Mouse (Mus musculus) thymus, adult 18-20 months (tissue): Measurements from ENCODE around the gene Cd109.
A peak's percentile ranks its signal among the peaks of the same experiment; 100 is the strongest.

Experiments used
- DNase-seq, 2 experiments: peaks; one replicate each; pipeline ENCODE4 v3.0.0; 2022; ENCODE audit warnings: mixed read lengths in 2 of 2

Gene Cd109

DNA sequence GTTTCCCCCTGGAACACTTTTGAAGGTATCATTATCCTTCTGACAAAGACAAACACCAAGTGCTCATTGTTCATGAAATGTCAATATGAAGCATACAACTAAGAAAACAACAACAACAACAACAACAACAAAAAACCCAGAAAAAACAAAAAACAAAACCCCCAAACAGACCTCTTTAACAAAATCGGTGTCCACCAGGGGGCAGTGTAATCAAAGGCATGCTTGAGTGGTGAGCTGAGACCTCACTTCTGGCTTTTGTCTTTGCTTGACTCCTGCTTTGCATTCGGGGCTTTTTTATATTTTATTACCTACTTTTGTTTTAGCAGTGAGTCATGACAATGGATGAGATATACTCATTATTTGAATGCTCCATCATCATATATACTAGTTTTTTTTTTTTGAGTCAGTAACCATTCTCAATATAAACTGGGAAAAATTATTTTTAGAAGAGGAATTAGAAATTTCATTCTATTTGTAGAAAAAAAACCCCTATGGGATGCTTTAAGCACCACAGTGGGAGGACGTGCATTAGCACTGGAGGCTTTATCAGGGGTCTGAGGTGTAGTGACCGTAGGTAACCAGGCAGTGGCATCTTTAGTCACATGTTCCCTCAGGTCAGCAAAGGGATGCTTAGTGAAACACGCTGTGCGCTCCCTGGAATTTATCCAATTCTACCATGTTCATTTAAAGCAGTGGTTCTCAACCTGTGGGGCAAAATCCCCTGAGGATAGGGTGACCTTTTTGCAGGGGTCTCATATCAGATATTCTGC is 30.8 kb downstream of the Cd109 start:
- DNase-seq, result no peak

DNA sequence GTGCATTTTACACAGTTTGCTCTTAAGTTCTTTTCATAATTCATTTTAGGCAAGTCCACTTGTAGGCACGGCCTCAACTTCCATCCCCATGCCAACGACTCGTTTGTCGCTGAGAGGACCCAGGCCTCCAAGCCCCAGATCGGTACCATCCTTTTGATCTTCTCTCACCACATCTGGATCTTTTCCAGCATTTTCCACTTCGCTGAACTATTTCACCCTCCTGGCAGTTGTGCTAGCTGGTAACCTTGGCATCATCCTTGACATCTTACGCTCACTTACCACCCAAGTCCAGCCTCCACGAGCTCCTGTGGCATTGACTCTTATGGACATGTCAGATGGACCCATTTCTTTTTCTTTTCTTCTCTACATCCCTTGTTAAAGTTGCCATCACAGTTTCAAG is 33.3 kb downstream of the Cd109 start:
- DNase-seq, result no peak

DNA sequence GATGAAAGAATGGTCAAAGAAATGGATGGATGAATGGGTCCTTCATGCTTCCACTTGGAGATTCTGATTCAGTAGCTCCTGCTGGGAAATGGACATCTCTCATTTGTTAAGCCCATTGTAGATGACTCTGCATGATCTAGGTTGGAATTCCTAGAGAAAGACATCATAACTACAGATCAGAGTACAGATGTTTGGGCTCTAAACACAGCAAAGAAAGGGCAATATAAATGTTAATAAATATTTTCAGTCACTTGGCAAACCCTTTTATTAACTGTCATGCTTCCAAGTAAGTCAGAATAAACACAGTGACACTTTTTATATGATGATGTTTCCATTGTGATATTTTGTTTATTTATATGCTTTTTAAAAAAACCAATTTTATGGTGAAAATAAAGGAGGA is 34.1 kb downstream of the Cd109 start:
- DNase-seq, result no peak

DNA sequence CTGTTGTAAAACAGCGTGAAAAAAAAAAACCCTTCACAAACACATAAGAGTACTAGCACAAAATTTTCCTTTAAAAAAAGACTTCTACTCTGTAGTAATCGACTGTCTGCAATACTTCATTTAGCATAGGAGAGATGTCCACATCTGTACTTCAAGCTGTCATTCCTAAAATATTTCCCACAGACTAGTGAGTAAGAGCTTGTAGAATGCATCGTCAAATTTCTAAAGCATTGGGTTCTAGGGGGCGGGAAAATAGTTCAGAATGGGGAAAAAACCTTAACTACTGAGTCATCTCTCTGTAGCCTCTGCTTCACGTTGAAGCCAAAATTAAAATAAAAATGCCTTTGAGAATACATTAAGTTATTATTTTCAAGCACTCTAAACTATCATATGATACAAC is 42.2 kb downstream of the Cd109 start:
- DNase-seq, result no peak

DNA sequence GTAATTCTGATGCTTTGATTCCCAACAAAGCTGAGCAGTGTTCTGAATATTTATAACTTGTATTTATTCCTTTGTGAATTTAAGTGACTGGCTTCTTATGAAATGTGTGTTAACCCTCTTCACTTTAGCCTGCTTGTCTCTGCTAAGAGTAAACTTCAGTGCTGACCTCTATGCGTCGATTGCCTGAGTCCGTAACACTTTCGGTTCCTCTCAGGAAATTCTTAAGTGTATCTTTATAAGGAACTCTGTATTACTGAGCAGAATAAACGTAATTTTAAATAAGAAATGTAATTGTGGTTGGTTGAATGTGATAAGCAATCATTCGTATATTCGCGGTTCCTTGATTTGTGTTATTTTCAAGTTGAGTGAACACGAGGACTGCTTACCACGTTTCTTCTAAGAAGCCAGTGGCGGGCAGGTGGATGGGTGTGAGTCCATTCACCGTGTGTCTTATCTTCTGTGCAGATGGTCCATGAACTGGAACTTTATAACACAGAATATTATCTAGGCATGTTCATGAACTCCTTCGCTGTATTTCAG is 56.2 kb downstream of the Cd109 start:
- no peak for DNase-seq

DNA sequence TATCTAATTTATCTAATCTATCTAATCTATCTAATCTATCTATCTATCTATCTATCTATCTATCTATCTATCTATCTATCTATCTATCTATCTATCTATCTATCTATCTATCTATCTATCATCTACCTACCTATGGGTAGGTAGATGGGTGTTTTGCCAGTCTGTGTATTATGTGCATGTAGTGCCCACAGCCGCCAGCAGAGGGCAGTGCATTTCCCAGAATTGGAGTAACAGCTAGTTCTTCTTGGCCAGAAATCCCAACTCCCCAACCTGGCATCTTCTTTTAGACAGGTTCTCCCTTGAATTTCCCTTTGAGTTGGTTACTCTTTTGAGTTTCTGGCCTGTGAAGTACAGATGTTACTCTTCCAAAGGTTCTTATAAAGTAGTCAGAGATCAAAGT is 85.3 kb downstream of the Cd109 start:
- peak; percentile 6 to 17 for DNase-seq

DNA sequence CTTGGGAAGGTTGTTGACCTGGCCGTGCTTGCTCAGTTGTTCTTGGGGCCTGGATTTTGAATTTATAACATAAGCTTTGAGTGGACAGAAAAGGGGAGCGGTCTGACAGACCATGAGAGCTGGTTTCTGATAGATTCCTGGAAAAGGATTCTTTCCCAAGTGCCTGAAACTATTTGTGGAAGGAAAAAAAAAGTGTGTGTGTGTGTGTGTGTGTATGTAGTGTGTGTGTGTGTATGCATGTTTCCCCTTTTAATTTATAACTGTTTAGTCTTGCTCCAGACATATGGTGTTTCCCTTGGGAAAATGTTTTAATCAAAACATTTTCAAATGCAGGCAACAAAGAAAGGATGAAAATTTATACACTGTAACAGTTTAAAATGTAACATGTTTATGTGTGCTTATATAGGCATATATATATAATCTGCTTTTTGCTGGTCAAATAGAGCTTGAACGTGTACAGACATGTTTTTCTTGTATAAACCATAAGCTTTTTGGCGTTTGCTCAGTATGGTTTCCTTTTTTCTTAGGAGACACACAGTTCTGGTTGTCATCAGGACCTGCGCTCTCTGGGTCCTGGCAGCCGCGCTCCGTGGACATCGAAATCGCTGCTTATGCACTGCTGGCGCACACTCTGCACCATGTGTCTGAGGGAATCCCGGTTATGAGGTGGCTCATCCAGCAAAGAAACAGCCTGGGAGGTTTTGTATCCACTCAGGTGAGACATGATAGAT is 87.3 kb downstream of the Cd109 start:
- no peak for DNase-seq

DNA sequence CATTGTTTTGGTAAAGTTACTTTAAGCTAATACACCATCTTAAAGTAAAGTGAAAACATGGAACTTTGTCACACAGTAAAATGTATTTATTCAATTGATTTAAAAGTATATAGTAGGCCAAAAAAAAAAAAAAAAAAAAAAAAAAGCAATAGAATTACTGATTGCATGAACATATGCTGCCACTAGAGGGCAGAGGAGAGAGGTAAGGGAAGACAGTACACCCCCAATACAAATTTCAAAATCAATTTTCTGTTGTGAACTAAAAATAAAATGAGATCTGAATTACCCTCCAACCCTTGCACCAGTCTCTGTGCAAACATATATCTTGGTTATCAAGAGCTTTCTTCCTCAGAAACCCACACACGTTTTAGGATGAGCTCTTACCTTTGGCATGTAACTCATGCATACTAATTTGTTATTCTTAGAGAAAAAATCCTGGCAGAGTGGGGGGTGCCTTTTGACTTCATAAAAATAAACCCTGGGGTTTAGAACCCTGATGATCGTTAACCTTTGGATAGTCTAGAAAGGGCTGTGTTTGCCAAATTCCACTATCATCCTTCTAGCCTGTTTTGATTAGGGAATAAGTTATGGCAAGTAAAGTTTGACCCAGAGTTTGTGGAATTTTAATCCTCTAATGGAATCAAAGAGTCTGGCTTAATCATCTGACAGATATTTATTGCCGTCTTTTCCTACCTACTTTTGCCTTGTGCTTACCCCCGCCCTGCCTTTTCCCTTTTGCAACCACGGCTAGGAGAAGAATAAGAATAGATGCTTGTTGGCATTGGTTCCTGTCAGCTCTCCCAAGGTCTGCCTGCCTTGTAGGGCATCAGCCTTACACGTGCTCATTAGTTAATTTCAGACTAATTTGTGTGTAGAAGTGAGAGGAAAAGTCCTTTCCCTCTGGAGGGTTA is 105.8 kb downstream of the Cd109 start:
- no peak for DNase-seq

DNA sequence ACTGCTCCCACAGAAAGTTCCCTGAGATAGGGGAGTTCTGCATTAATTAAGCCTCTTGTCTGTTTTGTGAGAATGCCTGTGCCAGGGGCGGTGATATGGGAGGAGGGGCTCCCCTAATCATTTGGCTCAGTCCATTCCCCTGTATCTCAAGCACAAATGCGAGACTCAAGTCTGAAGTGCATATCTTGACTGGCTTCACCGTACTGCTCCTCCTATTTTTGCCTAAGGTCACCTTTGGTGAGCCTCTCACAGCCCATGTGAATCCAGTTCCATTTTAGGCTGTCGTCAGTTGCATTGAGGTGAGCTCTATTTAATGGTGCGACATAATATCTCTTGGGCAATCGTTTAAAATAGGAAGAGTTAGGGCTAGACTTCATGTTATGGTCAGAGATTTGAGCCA is 116.6 kb downstream of the Cd109 start:
- no peak for DNase-seq

DNA sequence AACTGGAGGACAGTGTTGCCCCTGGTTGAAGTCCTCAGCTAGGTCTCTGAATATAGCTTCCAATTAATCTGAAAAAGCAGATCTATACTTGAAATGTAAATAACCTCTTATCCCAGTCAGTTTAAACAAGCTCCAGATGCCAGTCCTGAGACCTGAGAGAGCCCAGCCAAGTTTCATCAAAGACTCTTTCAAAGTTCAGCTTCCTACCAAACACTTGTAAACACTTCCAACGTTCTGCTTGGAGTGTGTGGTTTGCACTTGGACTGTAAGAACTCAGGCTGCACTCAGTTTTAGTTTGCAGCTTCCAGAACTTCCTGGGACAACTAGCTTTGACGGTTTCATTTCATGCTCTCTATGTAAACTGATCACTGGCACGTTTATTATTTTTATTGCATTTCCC is 120.2 kb downstream of the Cd109 start:
- no peak for DNase-seq

DNA sequence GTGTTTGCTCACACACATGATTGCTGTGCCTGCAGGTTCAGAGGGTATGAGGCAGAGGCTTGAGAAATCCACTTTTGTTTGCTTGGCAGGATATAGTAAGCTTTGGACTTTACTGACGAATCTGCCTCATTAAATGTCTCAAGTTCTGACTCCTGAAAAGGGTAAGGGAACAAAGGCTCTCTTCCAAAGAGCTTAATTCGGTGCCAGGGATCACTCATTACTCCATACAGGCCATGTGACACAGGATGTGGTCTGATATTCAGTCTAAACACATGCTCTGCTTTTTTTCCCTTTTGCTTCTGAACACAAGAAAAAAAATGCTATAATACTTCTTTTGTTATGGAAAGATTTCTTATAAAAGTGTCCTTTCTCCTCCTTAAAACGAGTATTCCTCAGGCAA is 126.7 kb downstream of the Cd109 start:
- no peak for DNase-seq

DNA sequence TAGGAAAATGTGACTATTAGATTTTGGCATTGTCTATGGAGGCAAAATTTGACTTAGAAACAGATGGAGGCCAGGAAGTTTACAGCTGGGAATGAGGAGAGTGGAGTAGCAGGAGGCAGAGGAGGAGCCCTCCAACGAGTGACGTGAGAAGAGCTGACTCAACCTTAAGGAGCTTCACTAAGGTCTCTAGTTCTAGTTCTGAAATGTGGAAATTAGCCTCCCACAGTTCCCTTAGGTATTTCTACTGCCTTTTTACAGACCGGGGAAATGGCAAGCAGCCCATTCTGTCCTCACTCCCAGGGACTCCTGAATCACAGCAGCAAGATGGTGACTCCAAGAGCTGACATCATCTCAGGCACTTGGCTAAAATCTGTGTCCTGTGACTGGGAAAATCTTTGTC is 134.9 kb downstream of the Cd109 start:
- no peak for DNase-seq
